In the genomic region with DNA sequence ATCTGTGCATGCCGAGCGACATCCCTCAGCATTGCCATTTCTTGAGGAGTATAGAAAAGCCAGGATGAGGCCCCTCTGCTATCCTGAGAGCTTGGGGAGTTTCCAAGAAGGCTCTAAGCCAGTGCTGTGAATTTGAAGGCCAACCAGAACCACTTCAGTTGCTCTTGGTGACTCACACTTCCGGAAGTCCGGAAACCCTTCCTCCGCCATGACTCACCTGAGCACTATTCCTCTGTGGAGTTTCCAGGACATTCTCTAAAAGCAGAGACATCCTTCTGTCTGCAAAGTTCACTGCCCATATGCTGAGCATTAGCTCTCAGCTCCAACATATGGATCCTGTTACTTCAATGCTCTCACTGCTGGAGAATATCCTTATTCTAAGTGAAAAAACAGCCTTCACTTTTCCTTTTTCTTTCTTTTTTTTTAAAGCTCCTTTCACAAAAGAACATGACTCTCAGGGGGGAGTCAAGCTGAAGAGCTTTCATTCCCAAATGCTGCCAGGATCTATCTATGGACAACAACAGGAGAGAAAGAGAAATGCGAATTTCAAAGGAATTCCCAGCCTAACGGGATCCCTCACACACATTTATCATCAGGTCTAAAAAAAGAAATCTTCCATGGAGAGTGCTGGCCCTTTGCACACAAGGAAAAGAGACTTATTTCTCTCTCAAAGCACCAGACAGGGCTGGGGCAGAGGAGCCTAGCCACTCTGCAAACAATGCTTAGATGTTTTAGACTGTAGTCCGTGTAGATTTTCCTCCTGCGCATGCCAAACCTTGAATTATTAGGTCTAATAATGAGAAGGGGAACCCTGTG, we compare ENCODE assay signal across 8 mouse cellular contexts.
DNase-seq lines count a peak whose midpoint lies in the region; ATAC-seq and TF ChIP-seq lines count a peak whose summit lies in the region.

No protein-coding gene starts in this region.

- peak overlapping the region; percentile 50 to 76 for H3K27ac ChIP-seq in heart, embryonic 14.5 days (replicated peaks in 1 of 2; ENCODE audit: control insufficient read depth in 1 of 2, insufficient read depth in 1 of 2, low read depth in 2 of 2, low read length in 2 of 2)
- H3K27ac ChIP-seq in hindbrain, postnatal 0 days = peak overlapping the region; percentile 77
- peak overlapping the region; percentile 86 for H3K27ac ChIP-seq in stomach, embryonic 14.5 days (ENCODE audit: low read length)

- peaks cover 23 to 38% of the 10 kb centered on the region in 2 experiments for H3K4me1 ChIP-seq in heart, embryonic 14.5 days (ENCODE audit: control insufficient read depth in 2 of 2, insufficient read depth in 2 of 2, low read length in 2 of 2)
- peaks cover 27% of the 10 kb centered on the region for H3K4me1 ChIP-seq in hindbrain, postnatal 0 days (ENCODE audit: insufficient read depth, low read length)
- H3K4me1 ChIP-seq in stomach, embryonic 14.5 days (ENCODE audit: control insufficient read depth, insufficient read depth, low read length) = peaks cover 27% of the 10 kb centered on the region

- CTCF ChIA-PET in Patski (lab: Charles Lee) = interaction anchor here (0.9 kb wide), 1 partner anchor 24 kb away, joined by 3 read pairs; no protein-coding TSS in a partner anchor

- H3K36me3 ChIP-seq in heart, embryonic 14.5 days (ENCODE audit: control insufficient read depth, insufficient read depth, low read length) = peaks cover 23% of the 10 kb centered on the region
- H3K36me3 ChIP-seq in hindbrain, postnatal 0 days (ENCODE audit: insufficient read depth, low read length) = peaks cover 14% of the 10 kb centered on the region; the same call in 1 of the 2 replicates
- H3K36me3 ChIP-seq in stomach, embryonic 14.5 days (ENCODE audit: control insufficient read depth, insufficient read depth, low read length) = peaks cover 9% of the 10 kb centered on the region

- peak overlapping the region; percentile 36; the same call in 1 of the 2 replicates for H3K9ac ChIP-seq in heart, embryonic 14.5 days (ENCODE audit: low read length)
- no peak overlapping the region for H3K9ac ChIP-seq in hindbrain, postnatal 0 days (replicated peaks; ENCODE audit: low read length)
- H3K9ac ChIP-seq in stomach, embryonic 14.5 days (replicated peaks; ENCODE audit: low read depth, low read length) = no peak overlapping the region

- no peak for TF ChIP-seq CTCF in Patski (IDR thresholded peaks at IDR 0.05)
- no peak for TF ChIP-seq CTCF in hindbrain, postnatal 0 days (IDR thresholded peaks at IDR 0.05; ENCODE audit: low read depth)

- POLR2A ChIA-PET in Patski (lab: Charles Lee) = interaction anchor here (0.7 kb wide), 1 partner anchor 16 kb away, joined by 3 read pairs; no protein-coding TSS in a partner anchor

- ATAC-seq in heart, embryonic 14.5 days (ENCODE audit: insufficient number of reproducible peaks, insufficient read depth, low FRiP score, low read depth) = peak; percentile 46; the same call in 1 of the 2 replicates
- no peak for ATAC-seq in Patski
- no peak for ATAC-seq in hindbrain, postnatal 0 days
- peak; percentile 65; the same call in 1 of the 2 replicates for ATAC-seq in stomach, embryonic 14.5 days (ENCODE audit: insufficient number of reproducible peaks, insufficient read depth, low FRiP score, low read depth)

- no peak overlapping the region for H3K4me3 ChIP-seq in heart, embryonic 14.5 days (ENCODE audit: control insufficient read depth in 1 of 2, insufficient read depth in 1 of 2, low read depth in 1 of 2, low read length in 2 of 2)
- no peak overlapping the region for H3K4me3 ChIP-seq in hindbrain, postnatal 0 days (ENCODE audit: low read length)
- H3K4me3 ChIP-seq in stomach, embryonic 14.5 days (ENCODE audit: low read depth, low read length) = no peak overlapping the region

- no peak for DNase-seq in heart, adult 8-10 months (ENCODE audit: low spot score)
- peak; percentile 15 for DNase-seq in Patski (ENCODE audit: low read depth, low spot score)
- peak; percentile 64 for DNase-seq in embryo, embryonic 11 days
- DNase-seq in hindbrain, postnatal 0 days (ENCODE audit: low spot score) = peak; percentile 23
- DNase-seq in spleen, postnatal 10 days (ENCODE audit: low spot score in 2 of 2) = no peak
- no peak for DNase-seq in kidney, adult 9 months

- H3K4me2 ChIP-seq in heart, embryonic 14.5 days (ENCODE audit: low read length) = peak overlapping the region; percentile 26
- H3K4me2 ChIP-seq in hindbrain, postnatal 0 days (ENCODE audit: low read depth, low read length) = no peak overlapping the region
- no peak overlapping the region for H3K4me2 ChIP-seq in stomach, embryonic 14.5 days (replicated peaks; ENCODE audit: low read depth, low read length)

- H3K9me3 ChIP-seq in heart, embryonic 14.5 days (ENCODE audit: control insufficient read depth, low read length) = no peaks in the 10 kb centered on the region
- H3K9me3 ChIP-seq in hindbrain, postnatal 0 days (ENCODE audit: low read length) = no peaks in the 10 kb centered on the region
- no peaks in the 10 kb centered on the region for H3K9me3 ChIP-seq in stomach, embryonic 14.5 days (ENCODE audit: control insufficient read depth, low read depth, low read length)

- in situ Hi-C loops in Patski (cut with MboI; ENCODE audit: low pct_unique_long_range_greater_than_20kb) = no loop called here

- H3K27me3 ChIP-seq in heart, embryonic 14.5 days (ENCODE audit: control insufficient read depth, insufficient read depth, low read length) = no peaks in the 10 kb centered on the region
- H3K27me3 ChIP-seq in Patski = no peaks in the 10 kb centered on the region
- H3K27me3 ChIP-seq in hindbrain, postnatal 0 days (ENCODE audit: insufficient read depth, low read length) = no peaks in the 10 kb centered on the region
- no peaks in the 10 kb centered on the region for H3K27me3 ChIP-seq in stomach, embryonic 14.5 days (ENCODE audit: control insufficient read depth, insufficient read depth, low read length)

- WGBS in heart, embryonic 14.5 days = 35% methylated on average over 9 of the region's 9 CpGs
- 45% methylated on average over 9 of the region's 9 CpGs for WGBS in hindbrain, postnatal 0 days
- 32% methylated on average over 9 of the region's 9 CpGs for WGBS in stomach, embryonic 14.5 days

Comparison
In these comparisons a context has a peak if more than half of its experiments do, and no peak if none do; other contexts are left out.
1. ATAC-seq: peak in heart, embryonic 14.5 days (single experiment) and stomach, embryonic 14.5 days (single experiment); none in Patski (single experiment) and hindbrain, postnatal 0 days (single experiment).
2. DNase-seq: peak in Patski (single experiment), embryo, embryonic 11 days (single experiment) and hindbrain, postnatal 0 days (single experiment); none in heart, adult 8-10 months (single experiment), spleen, postnatal 10 days (0 of 2) and kidney, adult 9 months (single experiment).
3. Peak in every context shown above with its lines, with median percentiles within 50 percentile points of each other: H3K27ac ChIP-seq.